Mouse (Mus musculus): ENCODE results near the gene Atf3.

DNA sequence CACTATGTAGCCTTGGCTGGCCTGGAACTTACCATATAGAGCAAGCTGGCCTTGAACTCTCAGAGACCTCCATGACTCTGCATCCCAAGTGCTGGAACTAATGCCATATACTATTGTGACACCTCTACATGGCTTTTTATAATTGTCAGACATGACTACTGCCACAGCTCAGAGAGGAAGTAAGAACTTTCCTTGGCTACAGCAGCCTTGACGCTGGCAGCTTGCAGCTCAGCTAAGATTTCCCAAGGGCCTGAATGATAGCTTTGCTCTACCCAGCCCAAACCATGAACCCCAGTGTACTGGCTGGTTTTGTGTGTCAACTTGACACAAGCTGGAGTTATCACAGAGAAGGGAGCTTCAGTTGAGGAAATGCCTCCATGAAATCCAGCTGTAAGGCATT, 35.8 kb upstream of the Atf3 start:
- no peak for TF ChIP-seq POLR2A (IDR thresholded peaks at IDR 0.05; ENCODE audit: control insufficient read depth, low read depth, low read length)
- no peak for TF ChIP-seq CTCF (IDR thresholded peaks at IDR 0.05; ENCODE audit: control insufficient read depth, insufficient read depth, insufficient replicate concordance, low read depth, low read length)

Data from testis, adult 2 months (tissue).